Mouse (Mus musculus): ENCODE data around the gene Zfp873.
"Not testable (repeated sequence)": the region's sequence is repeated elsewhere in the genome, so short reads cannot be mapped to it uniquely, and the experiment has no call there.

Zfp873 gene

DNA sequence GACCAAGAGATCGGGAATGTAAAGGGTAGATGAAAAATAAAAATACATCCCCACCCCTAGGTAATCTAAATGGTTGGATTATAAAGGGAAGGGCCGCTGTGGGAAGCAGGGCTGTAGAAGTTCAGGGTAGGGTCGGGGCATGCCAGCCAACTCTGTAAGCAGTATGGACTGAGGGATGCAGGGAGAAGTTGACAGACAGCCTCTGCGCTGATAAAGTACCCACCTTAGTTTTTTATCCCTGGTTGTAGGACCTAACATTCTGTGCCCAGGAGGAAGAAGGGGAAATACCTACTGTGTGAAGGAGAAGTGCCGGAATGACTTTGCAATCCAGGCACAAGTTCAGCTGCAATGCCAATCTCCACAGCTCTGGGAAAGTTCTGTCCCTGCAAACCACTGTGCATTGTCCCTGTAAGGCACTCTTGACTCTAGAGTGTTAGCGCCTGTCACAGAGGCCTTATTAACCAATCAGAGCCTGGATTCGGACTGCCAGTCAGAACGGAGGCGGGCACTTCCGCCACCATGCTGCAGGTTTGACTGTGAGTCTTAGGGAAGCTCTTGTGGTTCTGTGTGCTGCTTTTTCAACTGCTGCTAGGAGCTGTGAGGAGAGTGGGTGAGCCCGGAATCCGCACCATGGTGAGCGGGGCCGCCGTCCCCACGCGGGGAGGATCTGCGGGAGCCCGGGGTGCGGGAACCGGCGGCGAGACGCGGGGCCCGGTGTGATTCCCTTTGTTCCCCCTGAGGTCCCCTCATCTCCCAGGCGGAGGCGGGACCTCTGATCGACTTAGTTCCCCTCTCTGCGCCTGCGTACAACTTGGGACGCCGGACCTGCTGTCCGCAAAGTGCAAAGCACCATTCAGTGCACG is at the start of gene Zfp873:
Gene Zfp873, plus strand, starts transcription at position 527 of the 863 bp plus-strand sequence.
- peak; percentile 82 for DNase-seq (ENCODE audit: low spot score)

GRCm38 (mm10) chr10:82003209-82003608 is 44.7 kb upstream of the Zfp873 start:
- not testable (repeated sequence) for DNase-seq (ENCODE audit: low spot score)

GRCm38 (mm10) chr10:82004822-82005221 is 43.1 kb upstream of the Zfp873 start:
- DNase-seq (ENCODE audit: low spot score) = peak; percentile 23

GRCm38 (mm10) chr10:82042191-82042590 is 5.7 kb upstream of the Zfp873 start:
- no peak for DNase-seq (ENCODE audit: low spot score)

DNA sequence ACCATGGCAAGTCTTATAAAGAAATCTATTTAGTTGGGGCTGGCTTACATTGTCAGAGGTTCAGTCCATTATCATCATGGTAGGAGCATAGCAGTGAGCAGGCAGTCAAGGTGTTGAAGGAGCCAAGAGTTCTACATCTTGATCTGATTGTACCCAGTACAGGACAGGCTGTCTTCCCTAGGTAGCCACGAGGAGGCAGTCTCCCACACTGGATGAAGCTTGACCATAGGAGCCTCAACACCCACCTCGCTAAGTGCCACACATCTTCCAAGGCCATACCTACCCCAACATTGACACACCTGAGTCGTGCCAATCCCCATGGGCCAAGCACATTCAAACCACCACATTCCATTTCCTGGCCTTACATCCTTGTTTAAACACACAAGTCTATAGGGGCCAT is 1.3 kb upstream of the Zfp873 start:
- no peak for DNase-seq (ENCODE audit: low spot score)

DNA sequence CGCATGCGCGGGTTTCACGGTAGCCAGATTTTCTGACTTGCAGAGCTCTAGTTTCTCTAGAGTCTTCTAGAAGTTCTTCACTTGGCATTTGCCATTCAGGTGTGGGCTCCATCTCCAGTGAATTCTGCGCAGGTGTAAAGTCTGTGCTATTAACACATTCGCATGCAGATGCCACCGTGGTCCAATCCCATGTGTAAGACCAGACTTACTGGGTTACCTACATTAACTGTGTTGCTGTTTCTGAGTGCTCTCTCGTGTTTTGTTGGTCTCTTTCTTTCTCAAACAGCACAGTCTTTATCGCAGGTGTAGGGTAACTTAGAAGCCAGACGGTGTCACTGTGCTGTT is 509 bp downstream of the Zfp873 start:
- not testable (repeated sequence) for DNase-seq (ENCODE audit: low spot score)

DNA sequence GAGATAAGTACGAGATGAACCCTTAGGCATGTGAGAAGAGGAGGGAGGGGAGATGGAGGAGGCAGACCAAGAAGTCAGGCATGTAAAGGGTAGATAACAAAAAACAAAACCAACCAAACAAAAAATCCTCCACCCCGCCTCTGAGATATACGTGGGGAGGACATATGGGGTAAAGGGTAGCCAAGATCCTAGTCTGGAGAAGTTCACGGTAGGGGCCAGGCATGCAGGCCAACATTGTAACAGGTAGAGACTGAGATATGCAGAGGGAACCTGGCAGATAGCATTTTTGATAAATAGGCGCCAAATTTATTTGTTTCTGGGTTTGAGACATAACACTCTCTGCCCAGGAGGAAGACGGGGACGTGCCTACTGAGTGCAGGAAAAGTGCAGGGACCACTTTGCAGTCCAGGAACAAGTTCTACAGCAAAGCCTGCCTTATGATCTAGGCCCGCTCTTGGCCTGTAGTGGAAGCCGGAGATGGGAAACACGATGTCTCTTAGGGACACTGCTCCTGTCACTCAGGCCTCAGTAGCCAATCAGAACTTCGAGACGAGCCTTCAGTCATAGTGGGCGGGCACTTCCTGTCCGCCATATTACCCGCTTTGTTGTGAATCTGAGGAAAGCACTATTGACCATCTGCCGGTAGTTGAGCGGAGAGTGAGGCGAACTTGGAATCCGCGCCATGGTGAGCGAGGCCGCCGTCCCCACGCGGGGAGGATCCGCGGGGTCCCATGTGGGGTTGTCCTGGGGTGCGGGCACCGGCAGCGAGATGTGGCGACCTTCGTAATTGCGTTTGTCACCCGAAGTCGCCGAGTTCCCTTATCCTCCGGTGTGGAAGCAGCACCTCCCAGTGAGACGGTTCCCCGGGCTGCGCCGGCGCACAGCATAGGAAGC is 35.1 kb downstream of the Zfp873 start, which contains the start of gene BC024063:
Gene BC024063, plus strand, starts transcription at position 626 of the 894 bp plus-strand sequence.
- DNase-seq (ENCODE audit: low spot score) = peak; percentile 60

DNA sequence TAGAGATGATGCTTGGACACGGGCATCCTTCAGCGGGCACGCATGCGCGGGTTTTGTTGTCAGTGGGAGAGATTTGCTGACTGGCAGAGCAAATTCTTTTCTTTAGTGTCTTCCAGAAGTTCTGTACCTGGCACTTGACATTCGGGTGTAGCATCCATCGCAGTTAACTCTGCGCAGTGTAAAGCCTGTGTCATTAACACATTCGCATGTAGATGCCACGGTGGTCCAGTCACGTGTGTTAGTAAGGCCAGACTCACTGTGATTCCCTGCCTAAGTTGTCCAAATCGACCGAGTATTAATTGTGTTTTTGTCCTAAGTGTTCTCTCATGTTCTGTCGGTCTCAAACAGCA is 35.7 kb downstream of the Zfp873 start:
- not testable (repeated sequence) for DNase-seq (ENCODE audit: low spot score)

Measured in c-Kit-positive CD71-positive TER-119-positive erythroid progenitor cells, embryonic 14.5 days (primary cell).